Mouse (Mus musculus): Measurements from ENCODE around the gene Cdc27. TPM values are rescaled to one million over a fixed set of nuclear protein-coding genes. Genes with fewer than 3 reads are reported as not detected.

Cdc27 gene
- polyA plus RNA-seq, 1 experiment from 2014 or later, result 18.4 TPM

GRCm38 (mm10) chr11:104566097-104566496, 15.7 kb upstream of the Cdc27 start:
- H3K9me3 ChIP-seq (ENCODE audit: low read length), result no peaks in the 10 kb centered on the region
- ATAC-seq (no peak), DNase-seq (ENCODE audit: low spot score) (no peak)
- no peak overlapping the region for H3K9ac ChIP-seq (replicated peaks; ENCODE audit: low read depth)
- no peaks in the 10 kb centered on the region for H3K27me3 ChIP-seq (replicated peaks; ENCODE audit: insufficient read depth, low read length)
- H3K4me2 ChIP-seq (replicated peaks; ENCODE audit: low read depth, low read length), result no peak overlapping the region
- no peak overlapping the region for H3K27ac ChIP-seq (ENCODE audit: low read length)
- H3K4me1 ChIP-seq (ENCODE audit: insufficient read depth, low read depth, low read length), result 0 out of 2 replicates have a peak, but pooled peaks cover 4% of the 10 kb centered on the region
- H3K36me3 ChIP-seq (ENCODE audit: insufficient read depth, low read length), result no peaks in the 10 kb centered on the region
- no peak overlapping the region for H3K4me3 ChIP-seq (ENCODE audit: low read depth, low read length)
- TF ChIP-seq EP300 (IDR thresholded peaks at IDR 0.05) (no peak), CTCF (IDR thresholded peaks at IDR 0.05) (no peak)
- 73% methylated on average over 6 of the region's 6 CpGs for WGBS

GRCm38 (mm10) chr11:104565172-104565571, 14.8 kb upstream of the Cdc27 start:
- Histone ChIP-seq H3K36me3 (ENCODE audit: insufficient read depth, low read length) (no peaks in the 10 kb centered on the region), H3K27me3 (replicated peaks; ENCODE audit: insufficient read depth, low read length) (no peaks in the 10 kb centered on the region), H3K4me3 (ENCODE audit: low read depth, low read length) (no peak overlapping the region), H3K9me3 (ENCODE audit: low read length) (no peaks in the 10 kb centered on the region), H3K9ac (replicated peaks; ENCODE audit: low read depth) (no peak overlapping the region), H3K4me1 (ENCODE audit: insufficient read depth, low read depth, low read length) (0 out of 2 replicates have a peak, but pooled peaks cover 4% of the 10 kb centered on the region), H3K27ac (ENCODE audit: low read length) (no peak overlapping the region), H3K4me2 (replicated peaks; ENCODE audit: low read depth, low read length) (no peak overlapping the region)
- 68% methylated on average over 9 of the region's 9 CpGs for WGBS
- no peak for ATAC-seq
- TF ChIP-seq CTCF (IDR thresholded peaks at IDR 0.05), result no peak
- TF ChIP-seq EP300 (IDR thresholded peaks at IDR 0.05), result no peak
- DNase-seq (ENCODE audit: low spot score), result no peak

- Histone ChIP-seq H3K4me1 (ENCODE audit: insufficient read depth, low read depth, low read length) (0 out of 2 replicates have a peak, but pooled peaks cover 4% of the 10 kb centered on the region), H3K9me3 (ENCODE audit: low read length) (no peaks in the 10 kb centered on the region), H3K4me2 (replicated peaks; ENCODE audit: low read depth, low read length) (no peak overlapping the region), H3K4me3 (ENCODE audit: low read depth, low read length) (no peak overlapping the region), H3K9ac (replicated peaks; ENCODE audit: low read depth) (no peak overlapping the region), H3K27ac (ENCODE audit: low read length) (no peak overlapping the region), H3K36me3 (ENCODE audit: insufficient read depth, low read length) (no peaks in the 10 kb centered on the region), H3K27me3 (replicated peaks; ENCODE audit: insufficient read depth, low read length) (no peaks in the 10 kb centered on the region)
- DNase-seq (ENCODE audit: low spot score), result no peak
- ATAC-seq, result no peak
- TF ChIP-seq EP300 (IDR thresholded peaks at IDR 0.05), result no peak
- no peak for TF ChIP-seq CTCF (IDR thresholded peaks at IDR 0.05)
- 55% methylated on average over 1 of the region's 1 CpGs for WGBS
These were observed 13.1 kb upstream of the Cdc27 start for GRCm38 (mm10) chr11:104563496-104563895.

GRCm38 (mm10) chr11:104560971-104561370, 10.6 kb upstream of the Cdc27 start:
- H3K4me1 ChIP-seq (ENCODE audit: insufficient read depth, low read depth, low read length), result no peaks in the 10 kb centered on the region
- H3K9ac ChIP-seq (replicated peaks; ENCODE audit: low read depth), result no peak overlapping the region
- TF ChIP-seq CTCF (IDR thresholded peaks at IDR 0.05), result no peak
- no peak for TF ChIP-seq EP300 (IDR thresholded peaks at IDR 0.05)
- no peak overlapping the region for H3K4me2 ChIP-seq (replicated peaks; ENCODE audit: low read depth, low read length)
- DNase-seq (ENCODE audit: low spot score) (no peak), ATAC-seq (no peak)
- H3K27me3 ChIP-seq (replicated peaks; ENCODE audit: insufficient read depth, low read length), result no peaks in the 10 kb centered on the region
- WGBS, result 26% methylated on average over 2 of the region's 2 CpGs
- no peak overlapping the region for H3K4me3 ChIP-seq (ENCODE audit: low read depth, low read length)
- no peak overlapping the region for H3K27ac ChIP-seq (ENCODE audit: low read length)
- H3K36me3 ChIP-seq (ENCODE audit: insufficient read depth, low read length), result no peaks in the 10 kb centered on the region
- H3K9me3 ChIP-seq (ENCODE audit: low read length), result no peaks in the 10 kb centered on the region

- Histone ChIP-seq H3K4me1 (ENCODE audit: insufficient read depth, low read depth, low read length) (no peaks in the 10 kb centered on the region), H3K4me2 (replicated peaks; ENCODE audit: low read depth, low read length) (no peak overlapping the region), H3K4me3 (ENCODE audit: low read depth, low read length) (no peak overlapping the region), H3K27me3 (replicated peaks; ENCODE audit: insufficient read depth, low read length) (no peaks in the 10 kb centered on the region), H3K27ac (ENCODE audit: low read length) (no peak overlapping the region), H3K9ac (replicated peaks; ENCODE audit: low read depth) (no peak overlapping the region), H3K36me3 (ENCODE audit: insufficient read depth, low read length) (no peaks in the 10 kb centered on the region), H3K9me3 (ENCODE audit: low read length) (no peaks in the 10 kb centered on the region)
- WGBS, result 54% methylated on average over 4 of the region's 4 CpGs
- ATAC-seq (no peak), DNase-seq (ENCODE audit: low spot score) (no peak)
- no peak for TF ChIP-seq EP300 (IDR thresholded peaks at IDR 0.05)
- TF ChIP-seq CTCF (IDR thresholded peaks at IDR 0.05), result no peak
These were observed 8.4 kb upstream of the Cdc27 start for GRCm38 (mm10) chr11:104558651-104559403.

- H3K4me2 ChIP-seq (replicated peaks; ENCODE audit: low read depth, low read length), result no peak overlapping the region
- no peak overlapping the region for H3K4me3 ChIP-seq (ENCODE audit: low read depth, low read length)
- no peaks in the 10 kb centered on the region for H3K4me1 ChIP-seq (ENCODE audit: insufficient read depth, low read depth, low read length)
- H3K27me3 ChIP-seq (replicated peaks; ENCODE audit: insufficient read depth, low read length), result no peaks in the 10 kb centered on the region
- H3K36me3 ChIP-seq (ENCODE audit: insufficient read depth, low read length), result no peaks in the 10 kb centered on the region
- H3K9ac ChIP-seq (replicated peaks; ENCODE audit: low read depth), result no peak overlapping the region
- H3K9me3 ChIP-seq (ENCODE audit: low read length), result no peaks in the 10 kb centered on the region
- ATAC-seq, result no peak
- DNase-seq (ENCODE audit: low spot score), result no peak
- WGBS, result 50% methylated on average over 4 of the region's 4 CpGs
- TF ChIP-seq EP300 (IDR thresholded peaks at IDR 0.05) (no peak), CTCF (IDR thresholded peaks at IDR 0.05) (no peak)
- no peak overlapping the region for H3K27ac ChIP-seq (ENCODE audit: low read length)
These were observed 7.6 kb upstream of the Cdc27 start for GRCm38 (mm10) chr11:104558065-104558464.

Measured in lung, postnatal 0 days (tissue).